Mouse (Mus musculus): ENCODE data around the gene 1110012L19Rik. TPM values are rescaled to one million over a fixed set of nuclear protein-coding genes. Genes with fewer than 3 reads are reported as not detected.

1110012L19Rik gene
- polyA plus RNA-seq, 1 experiment from 2014 or later, result 24.9 TPM

Other genes with a start within 250 kb of the 1110012L19Rik start
- gene Ids, start 20.8 kb upstream of the 1110012L19Rik start, polyA plus RNA-seq (2016; fragmentation: Nextera tagmentation; extraction: Ambion mirVana), result 1.5 and 2.4 TPM in 2 replicates
- 51.1 and 51.5 TPM in 2 replicates for gene Tmem185a, start 91.3 kb downstream of the 1110012L19Rik start, polyA plus RNA-seq (2016; fragmentation: Nextera tagmentation; extraction: Ambion mirVana)